Mouse (Mus musculus): ENCODE data around the gene Leap2.

Leap2 gene

DNA sequence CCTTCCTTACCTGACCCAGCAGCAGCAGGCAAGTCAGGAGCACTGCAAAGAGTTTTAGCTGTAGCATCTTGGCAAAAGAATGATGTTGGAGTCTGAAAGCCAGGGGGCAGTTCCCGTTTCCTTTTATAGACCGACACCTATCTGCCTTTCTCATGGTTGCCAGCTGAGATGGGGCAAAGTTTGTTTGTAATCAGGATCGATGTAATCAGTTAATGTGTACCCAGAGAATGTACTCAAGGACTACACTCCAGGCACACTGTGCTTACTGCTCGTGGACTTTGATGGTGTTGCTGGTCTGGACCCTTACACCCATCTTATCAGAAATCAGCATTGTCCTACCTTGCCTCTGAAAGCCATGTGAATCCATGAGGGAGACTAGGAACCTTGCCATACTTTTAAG, at the start of gene Leap2:
Gene Leap2, minus strand, starts transcription at position 135 of the 400 bp plus-strand sequence.
- in situ Hi-C loops (cut with MboI, MseI), result no loop called here

GRCm38 (mm10) chr11:53472709-53473108, 49.7 kb upstream of the Leap2 start:
- in situ Hi-C loops (cut with MboI, MseI), result no loop called here

- in situ Hi-C loops (cut with MboI, MseI), result loop anchor here (5.0 kb wide), 1 partner anchor 267 kb away; no protein-coding TSS in a partner anchor
Measured at GRCm38 (mm10) chr11:53469968-53470695, 47.2 kb upstream of the Leap2 start, which contains the start of gene Gm9837. TSS of gene Gm9837 (minus strand) at chr11:53470479.

DNA sequence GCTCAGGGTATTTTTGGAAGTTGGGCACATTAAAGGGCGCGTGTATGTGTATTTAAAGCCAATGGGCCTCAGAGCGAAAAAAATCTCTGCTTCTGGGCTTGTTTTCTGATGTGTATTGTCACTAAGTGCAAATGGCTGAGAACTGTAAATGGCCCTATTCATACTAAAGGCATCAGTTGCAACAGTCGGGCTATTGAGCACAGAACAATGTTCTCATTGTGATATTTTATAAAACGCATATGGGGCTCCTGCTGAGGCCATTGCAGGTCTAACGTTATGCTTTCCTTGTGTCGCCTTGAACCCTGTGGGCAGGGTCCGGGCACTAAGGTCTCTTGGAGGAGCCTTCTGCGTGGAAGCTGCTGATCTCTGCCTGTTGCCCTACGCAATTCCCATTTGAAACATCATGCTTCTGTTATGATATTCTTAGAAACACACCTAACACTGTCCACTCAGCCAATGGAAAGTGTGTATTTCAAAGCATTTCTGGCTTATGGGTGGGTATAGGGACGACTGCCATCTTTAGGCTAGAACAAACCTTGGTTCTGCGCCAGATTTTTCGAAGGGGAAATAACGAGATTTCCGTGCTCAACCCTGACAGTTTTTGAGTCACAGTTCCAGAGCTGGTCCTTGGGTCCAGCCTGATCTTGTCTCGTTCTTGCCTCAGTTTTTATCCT, 46.5 kb upstream of the Leap2 start:
- in situ Hi-C loops (cut with MboI, MseI), result loop anchor here (5.0 kb wide), 1 partner anchor 268 kb away; no protein-coding TSS in a partner anchor

- in situ Hi-C loops (cut with MboI, MseI), result loop anchor here (5.0 kb wide), 1 partner anchor 271 kb away; no protein-coding TSS in a partner anchor
Measured at GRCm38 (mm10) chr11:53466231-53466971, 43.4 kb upstream of the Leap2 start.

- in situ Hi-C loops (cut with MboI, MseI), result no loop called here
Measured at GRCm38 (mm10) chr11:53463551-53464424, 40.8 kb upstream of the Leap2 start.

DNA sequence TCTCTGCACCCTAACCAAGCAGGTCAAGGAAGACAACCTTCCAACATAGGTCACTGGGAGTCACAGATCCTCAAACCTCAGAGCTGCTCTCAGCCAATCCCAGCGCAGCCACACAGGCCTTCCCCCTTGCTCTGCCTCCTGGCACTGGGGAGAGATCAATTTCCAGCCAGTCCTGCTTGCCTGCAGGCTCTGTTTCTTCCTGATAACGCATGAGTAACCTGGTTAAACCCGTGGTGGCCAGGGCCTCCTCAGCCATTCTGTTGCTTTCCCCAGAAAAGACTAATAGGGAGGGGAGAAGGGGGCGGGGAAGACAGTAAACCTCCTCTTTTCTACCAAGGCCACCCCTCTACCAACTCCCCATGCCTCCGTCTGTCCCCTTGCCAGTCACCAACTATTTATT, 38.8 kb upstream of the Leap2 start:
- in situ Hi-C loops (cut with MboI, MseI), result no loop called here

DNA sequence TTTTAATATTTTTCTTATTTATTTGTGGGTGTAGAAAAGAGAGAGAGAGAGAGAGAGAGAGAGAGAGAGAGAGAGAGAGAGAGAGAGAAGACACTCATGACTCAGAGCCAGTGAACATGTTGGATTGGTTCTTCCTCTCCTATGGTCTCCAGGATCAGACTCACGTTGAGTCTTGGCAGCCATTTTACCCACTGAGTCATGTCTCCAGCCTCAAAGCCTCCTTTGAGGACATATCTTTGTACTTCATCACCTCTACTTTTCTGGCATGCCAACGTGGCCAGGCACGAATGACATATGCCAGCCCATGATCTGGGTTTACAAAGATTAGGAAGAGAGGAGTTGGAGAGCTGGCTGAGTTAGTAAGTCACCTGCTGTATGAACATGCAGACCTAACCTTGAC, 37.2 kb upstream of the Leap2 start:
- in situ Hi-C loops (cut with MboI, MseI), result no loop called here

DNA sequence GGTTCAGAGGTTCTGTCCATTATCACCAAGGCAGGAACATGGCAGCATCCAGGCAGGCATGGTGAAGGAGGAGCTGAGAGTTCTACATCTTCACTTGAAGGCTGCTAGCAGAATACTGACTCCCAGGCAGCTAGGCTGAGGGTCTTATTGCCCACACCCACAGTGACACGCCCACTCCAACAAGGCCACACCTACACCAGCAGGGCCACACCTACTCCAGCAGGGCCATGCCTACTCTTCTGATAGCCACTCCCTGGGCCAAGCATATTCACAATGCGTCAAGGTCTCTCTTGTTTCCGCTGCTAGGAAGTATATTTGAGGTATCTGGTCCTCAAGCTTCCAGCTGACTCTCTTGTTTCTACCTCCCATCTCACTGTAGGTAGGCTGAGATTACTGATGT, 36.0 kb upstream of the Leap2 start:
- in situ Hi-C loops (cut with MboI, MseI), result no loop called here

DNA sequence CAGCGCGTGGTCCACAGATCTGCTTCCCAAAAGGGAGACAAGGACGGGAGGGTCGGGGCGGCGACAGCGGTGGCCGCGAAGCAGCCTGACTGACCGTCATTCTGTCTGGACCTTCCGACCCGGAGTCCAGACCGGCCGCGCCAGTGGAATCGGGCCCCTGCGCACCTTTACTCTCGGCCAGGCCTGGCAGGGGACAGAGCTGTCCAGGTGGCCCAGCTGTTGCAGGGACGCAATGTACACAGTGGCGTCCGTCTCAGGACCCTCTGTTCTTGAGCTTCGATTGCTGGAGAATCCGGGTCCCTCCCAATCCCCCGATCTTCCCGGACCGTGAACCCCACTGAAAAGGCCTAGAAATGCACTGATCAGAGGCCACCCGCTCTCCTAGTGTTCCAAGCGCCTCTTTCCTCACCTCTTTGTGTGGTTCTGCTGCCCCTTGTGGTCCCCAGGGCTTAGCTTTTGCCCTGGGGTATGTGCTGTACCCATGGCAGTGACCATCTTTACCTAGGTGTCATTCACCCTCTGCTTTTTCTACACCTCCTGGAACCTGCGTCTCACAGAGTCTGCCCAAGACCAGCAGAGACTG, 34.5 kb upstream of the Leap2 start:
- in situ Hi-C loops (cut with MboI, MseI), result no loop called here

GRCm38 (mm10) chr11:53456474-53457371, 33.8 kb upstream of the Leap2 start, which contains the start of the genes Gm10447 and Shroom1:
TSS of gene Gm10447 (minus strand) at chr11:53457110.
TSS of gene Shroom1 (plus strand) at chr11:53457205.
- in situ Hi-C loops (cut with MboI, MseI), result no loop called here

DNA sequence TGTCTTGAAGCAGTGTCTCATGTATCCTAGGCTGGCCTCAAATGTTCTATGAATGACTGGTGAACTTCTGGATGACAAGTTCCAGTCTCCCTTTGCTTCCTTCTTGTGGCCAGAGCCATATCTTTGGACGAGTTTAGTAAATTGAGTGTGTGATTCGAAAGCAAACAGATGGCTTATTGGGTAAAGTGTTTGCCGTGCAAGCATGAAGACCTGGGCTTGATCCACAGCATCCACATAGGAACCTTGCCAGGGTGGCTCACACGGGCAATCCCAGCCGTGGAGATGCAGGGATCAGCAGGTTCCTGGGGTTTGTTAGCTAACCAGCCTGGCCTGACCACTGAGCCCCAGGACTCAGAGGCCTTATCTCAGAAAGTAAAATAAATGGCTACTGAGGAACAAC, 30.1 kb upstream of the Leap2 start:
- in situ Hi-C loops (cut with MboI, MseI), result no loop called here

DNA sequence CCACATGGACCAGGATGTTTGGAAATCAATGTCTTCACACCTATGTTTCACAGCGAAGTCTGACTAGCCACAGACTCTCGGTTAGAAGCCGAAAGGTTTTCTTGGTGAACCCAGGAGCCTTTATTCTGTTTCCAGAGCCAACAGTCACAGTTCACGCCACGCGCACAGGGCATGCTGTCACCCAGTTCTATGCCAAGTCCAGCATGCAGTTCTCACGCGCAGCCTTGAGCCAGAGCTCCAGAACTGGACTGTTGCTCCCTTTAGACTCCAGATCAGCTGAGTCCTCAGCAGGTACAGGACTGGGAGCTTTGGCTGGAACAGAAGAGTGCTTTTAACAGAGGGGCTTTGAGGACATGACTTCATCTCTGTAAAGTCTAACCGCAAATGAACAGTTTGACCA, 29.4 kb upstream of the Leap2 start:
- in situ Hi-C loops (cut with MboI, MseI), result no loop called here

DNA sequence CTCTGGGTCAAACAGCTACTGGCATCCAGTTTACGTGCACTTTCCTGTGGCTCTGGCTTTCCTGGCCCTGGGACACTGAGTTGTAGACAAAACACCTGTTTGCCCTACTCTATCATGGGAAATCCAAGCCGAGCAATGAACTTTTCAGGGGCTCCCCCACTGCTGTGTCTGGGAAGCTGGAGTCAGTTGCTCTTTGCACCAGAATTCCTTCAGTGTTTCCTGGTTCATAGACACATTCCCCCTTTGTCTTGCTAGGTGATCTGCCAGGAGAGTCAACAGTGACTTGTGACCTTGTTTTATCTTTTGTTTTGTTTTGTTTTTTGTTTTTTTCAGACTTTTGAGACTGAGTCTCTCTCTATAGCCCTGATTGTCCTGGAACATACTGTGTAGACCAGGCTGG, 28.4 kb upstream of the Leap2 start:
- in situ Hi-C loops (cut with MboI, MseI), result no loop called here

GRCm38 (mm10) chr11:53450070-53450705, 27.2 kb upstream of the Leap2 start:
- in situ Hi-C loops (cut with MboI, MseI), result no loop called here

- in situ Hi-C loops (cut with MboI, MseI), result no loop called here
Measured at GRCm38 (mm10) chr11:53448529-53448928, 25.6 kb upstream of the Leap2 start.

DNA sequence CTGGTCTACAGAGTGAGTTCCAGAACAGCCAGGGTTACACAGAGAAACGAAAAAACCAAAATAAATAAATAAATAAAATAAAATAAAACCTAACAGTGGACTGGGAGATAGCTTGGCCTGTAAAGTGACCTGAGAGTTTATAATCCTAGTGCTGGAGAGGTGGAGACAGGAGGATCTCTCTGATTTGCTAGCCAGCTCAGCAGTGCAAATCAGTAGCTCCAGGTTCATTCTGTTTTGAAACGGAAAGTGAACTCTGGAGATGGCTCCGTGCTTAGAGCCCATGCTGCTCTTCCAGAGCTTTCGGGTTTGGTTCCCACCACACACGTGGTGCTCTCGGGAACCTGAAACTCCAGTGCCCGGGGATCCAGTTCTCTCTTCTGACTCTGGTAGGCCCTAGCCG, 25.0 kb upstream of the Leap2 start:
- in situ Hi-C loops (cut with MboI, MseI), result no loop called here

- in situ Hi-C loops (cut with MboI, MseI), result no loop called here
Measured at GRCm38 (mm10) chr11:53446183-53446582, 23.2 kb upstream of the Leap2 start.

DNA sequence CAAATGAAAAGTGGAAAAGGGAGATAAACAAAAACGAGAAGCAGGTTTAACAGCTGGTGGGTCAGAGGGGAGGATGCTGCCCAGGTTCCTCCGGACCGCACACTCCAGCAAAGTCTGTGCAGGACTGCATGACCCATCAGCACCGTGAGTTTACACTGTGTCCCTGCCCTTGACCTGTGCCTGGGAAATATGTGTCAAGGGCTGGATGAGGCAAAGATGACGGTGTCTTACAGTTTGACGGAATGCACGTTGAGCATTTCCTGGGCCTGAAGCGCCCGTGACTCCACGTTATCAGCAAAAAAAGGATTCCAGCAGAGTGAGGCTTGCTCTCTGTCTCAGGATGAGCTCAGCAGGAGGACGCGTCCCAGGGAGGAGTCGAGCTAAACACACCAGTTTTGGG, 22.6 kb upstream of the Leap2 start:
- in situ Hi-C loops (cut with MboI, MseI), result no loop called here

Measured in T-helper 2 cell (primary cell).